Mouse (Mus musculus) cerebellum, adult 2 months (tissue): ENCODE measurements around the gene Zfp319. TPM values are rescaled to one million over a fixed set of nuclear protein-coding genes. Genes with fewer than 3 reads are reported as not detected.

Experiments used
- DNase-seq, 2 experiments: peaks; one replicate each; pipeline ENCODE4 v3.0.0; 2021
- H3K27ac ChIP-seq: fragments of 200-500 bp; 2 replicates; pipeline ENCODE4 v1.5.1; 2012; ENCODE audit warnings: low read length, control low read depth, inconsistent platforms; ENCODE audit not compliant: insufficient read depth
- H3K27me3 ChIP-seq: fragments of 200-500 bp; 2 replicates; pipeline ENCODE4 v1.6.1; 2012; ENCODE audit warnings: inconsistent platforms, mild to moderate bottlenecking, low read length, moderate library complexity; ENCODE audit not compliant: control insufficient read depth, insufficient read depth
- H3K4me1 ChIP-seq: fragments of 200-500 bp; 2 replicates; pipeline ENCODE4 v1.6.1; 2011; ENCODE audit warnings: low read length; ENCODE audit not compliant: control insufficient read depth, insufficient read depth
- H3K4me3 ChIP-seq: fragments of 200-500 bp; replicated peaks from 2 replicates; pipeline ENCODE3; 2011; ENCODE audit warnings: mild to moderate bottlenecking, low read depth, low read length, control low read depth; ENCODE audit not compliant: insufficient read depth
- CTCF ChIP-seq: fragments of 200-500 bp; IDR thresholded peaks from 2 replicates; pipeline ENCODE4 v1.5.1; 2011; ENCODE audit warnings: low read depth, mild to moderate bottlenecking, control low read depth, low read length, moderate library complexity, borderline replicate concordance; ENCODE audit not compliant: insufficient read depth
- POLR2A ChIP-seq: fragments of 200-500 bp; IDR thresholded peaks from 2 replicates; pipeline ENCODE4 v1.6.1; 2011; ENCODE audit warnings: low read length, control low read depth, borderline replicate concordance; ENCODE audit not compliant: insufficient read depth
- WGBS: fragments of 180-500 bp; shearing (Covaris S2); methylation state at CpG from one replicate; pipeline ENCODE4 v1.1.7; 2018; 5-methylcytosine and 5-hydroxymethylcytosine counted together
- polyA plus RNA-seq: library from polyadenylated mRNA; depleted of rRNA; stranded (reverse); fragments of >200 nt; gene quantifications from 2 replicates; pipeline ENCODE4 v1.2.3, GENCODE M21; 2012

The Zfp319 gene
- polyA plus RNA-seq, 1 experiment: 11.0 TPM

DNA sequence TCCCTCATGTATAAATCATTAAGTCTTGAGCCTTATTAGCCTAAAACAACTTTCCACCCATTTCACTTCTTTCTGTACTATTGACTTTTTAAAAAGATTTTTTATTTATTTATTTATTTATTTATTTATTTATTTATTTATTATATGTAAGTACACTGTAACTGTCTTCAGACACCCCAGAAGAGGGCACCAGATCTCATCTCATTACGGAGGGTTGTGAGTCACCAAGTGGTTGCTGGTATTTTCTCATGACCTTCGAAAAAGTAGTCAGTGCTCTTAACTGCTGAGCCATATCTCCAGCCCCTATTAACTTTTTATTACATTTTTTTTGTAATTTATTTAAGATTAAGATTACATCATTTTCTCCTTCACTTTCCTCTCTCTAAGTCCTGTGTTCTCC lies 17.0 kb downstream of the Zfp319 start:
- Histone ChIP-seq H3K27me3 (no peaks in the 10 kb centered on the region), H3K27ac (no peak overlapping the region), H3K4me3 (no peak overlapping the region), H3K4me1 (no peaks in the 10 kb centered on the region)
- 74% methylated on average over 2 of the region's 2 CpGs for WGBS
- no peak for TF ChIP-seq POLR2A
- no peak for TF ChIP-seq CTCF
- no peak for DNase-seq

DNA sequence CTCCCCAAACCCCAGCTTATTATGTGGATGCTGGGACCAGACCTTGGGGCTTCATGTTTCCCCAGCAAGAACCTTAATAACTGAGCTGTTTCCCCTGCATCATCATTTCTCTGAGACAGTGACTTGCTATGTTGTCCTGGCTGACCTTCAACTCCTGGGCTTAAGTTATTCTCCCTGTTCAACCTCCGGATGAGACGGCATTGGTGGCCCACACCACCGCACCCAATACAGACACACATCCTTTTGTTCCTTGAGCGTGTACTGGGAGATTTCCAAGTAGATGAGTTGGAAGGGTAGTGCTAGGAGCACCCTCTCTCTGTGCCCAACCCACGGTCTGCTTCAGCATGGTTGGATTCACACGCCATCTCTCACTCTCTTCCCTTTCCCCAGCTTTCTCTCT lies 17.9 kb downstream of the Zfp319 start:
- Histone ChIP-seq H3K27ac (no peak overlapping the region), H3K4me3 (no peak overlapping the region), H3K27me3 (no peaks in the 10 kb centered on the region), H3K4me1 (no peaks in the 10 kb centered on the region)
- DNase-seq: no peak
- TF ChIP-seq POLR2A (no peak), CTCF (no peak)
- 64% methylated on average over 6 of the region's 6 CpGs for whole genome bisulfite sequencing

DNA sequence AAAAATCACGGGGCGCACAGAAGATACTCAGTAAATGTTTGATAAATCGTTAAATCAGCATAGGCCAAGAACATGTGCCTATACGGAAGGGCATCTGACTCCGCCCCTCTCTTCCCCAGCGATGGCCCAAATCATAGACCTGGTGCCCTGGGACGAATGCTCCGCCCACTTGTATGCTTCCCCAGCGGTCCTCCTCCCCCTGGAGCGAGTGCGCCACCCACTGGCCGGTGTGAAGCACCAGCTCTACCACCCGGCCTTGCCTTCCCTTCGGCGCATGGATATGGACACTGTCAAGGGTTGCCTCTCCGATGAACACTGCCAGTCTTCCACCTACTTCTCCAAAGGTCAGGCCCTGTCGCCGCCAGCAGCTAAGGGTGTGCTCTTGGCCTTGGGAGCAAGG lies 18.9 kb downstream of the Zfp319 start:
- Histone ChIP-seq H3K4me1 (no peaks in the 10 kb centered on the region), H3K4me3 (no peak overlapping the region), H3K27ac (no peak overlapping the region), H3K27me3 (no peaks in the 10 kb centered on the region)
- no peak for DNase-seq
- TF ChIP-seq CTCF (no peak), POLR2A (no peak)
- WGBS: 71% methylated on average over 18 of the region's 18 CpGs

DNA sequence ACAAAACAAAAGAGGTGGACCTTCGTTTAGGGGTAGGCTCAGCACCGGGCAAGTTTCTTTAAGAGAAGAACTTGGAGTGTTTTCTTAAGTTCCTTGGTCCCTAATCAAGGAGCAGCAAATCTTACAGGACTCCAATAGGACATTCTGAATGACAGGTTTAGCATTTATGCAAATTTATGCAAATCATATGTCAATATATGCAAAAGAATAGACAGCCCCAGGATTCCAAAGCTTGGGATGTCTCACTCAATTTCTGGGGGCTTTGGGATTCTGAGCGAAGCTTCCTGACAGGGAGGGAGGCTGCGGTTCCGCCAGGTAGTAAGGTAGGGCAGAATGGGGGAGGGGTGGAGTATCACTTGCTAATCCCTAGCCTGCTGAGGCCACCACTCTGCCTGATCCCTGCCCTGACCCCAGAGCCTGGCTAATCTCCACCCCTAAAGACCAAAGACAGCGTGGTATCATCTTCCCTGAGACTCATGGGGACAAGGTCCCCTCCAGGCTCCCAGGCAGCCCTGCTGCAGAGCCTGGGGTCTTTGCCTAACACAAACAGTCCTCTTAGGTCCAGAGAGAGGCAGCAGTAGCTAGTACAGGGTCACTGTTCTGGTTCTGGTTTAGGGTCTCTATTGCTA lies 21.3 kb downstream of the Zfp319 start, which contains the start of gene Tepp:
Gene Tepp, plus strand, starts transcription at position 225 of the 629 bp plus-strand sequence.
- H3K4me1 ChIP-seq: no peaks in the 10 kb centered on the region
- no peak within 1 kb of the TSS for H3K4me3 ChIP-seq
- no peak for DNase-seq
- TF ChIP-seq POLR2A (no peak), CTCF (no peak)
- no peaks in the 10 kb centered on the region for H3K27me3 ChIP-seq
- no peak within 1 kb of the TSS for H3K27ac ChIP-seq
- 42% methylated on average over 6 of the region's 6 CpGs for WGBS

DNA sequence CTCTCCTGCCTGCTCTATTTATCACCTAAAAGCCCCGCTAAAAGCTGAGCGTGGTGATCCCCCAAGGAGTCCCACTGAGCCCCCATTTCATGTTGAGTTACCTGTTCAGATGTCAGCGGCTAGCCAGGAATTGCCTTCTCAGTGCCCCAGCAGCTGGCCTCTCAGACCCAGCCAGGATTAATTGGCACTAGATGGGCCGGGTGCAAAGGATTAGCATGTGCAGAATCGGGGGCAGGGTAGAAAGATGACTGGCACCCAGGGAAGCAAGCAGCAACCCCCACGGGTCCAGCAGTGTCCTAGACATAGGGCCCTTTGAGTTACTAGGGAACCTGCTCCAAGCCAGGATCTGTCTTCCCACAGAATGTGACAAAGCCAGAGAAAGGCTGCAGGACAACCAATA lies 25.3 kb downstream of the Zfp319 start, which contains the start of gene Cngb1:
Gene Cngb1, minus strand, starts transcription at position 155 of the 400 bp plus-strand sequence.
- no peaks in the 10 kb centered on the region for H3K27me3 ChIP-seq
- WGBS: 29% methylated on average over 6 of the region's 6 CpGs
- no peaks in the 10 kb centered on the region for H3K4me1 ChIP-seq
- no peak for TF ChIP-seq CTCF
- H3K4me3 ChIP-seq: no peak within 1 kb of the TSS
- no peak within 1 kb of the TSS for H3K27ac ChIP-seq
- DNase-seq: no peak

DNA sequence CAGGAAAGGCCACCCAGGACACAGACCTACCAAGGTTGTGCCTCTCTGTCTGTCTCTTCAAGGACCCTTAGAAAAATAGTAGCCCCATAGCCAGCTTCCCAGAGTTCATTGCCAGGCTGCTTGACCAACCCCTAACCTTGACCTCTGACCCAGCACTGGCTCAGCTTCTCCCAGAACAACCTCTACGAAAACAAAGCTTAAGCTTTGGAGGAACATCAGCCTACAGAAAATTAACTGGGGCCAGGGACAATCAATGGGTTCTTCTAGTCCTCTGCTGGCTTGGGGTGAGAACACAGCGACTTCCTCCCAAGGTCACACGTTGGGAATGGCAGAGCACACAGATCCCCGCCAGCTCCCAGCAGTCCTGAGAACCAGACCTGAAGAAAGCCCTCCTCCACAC lies 26.2 kb downstream of the Zfp319 start:
- Histone ChIP-seq H3K27ac (no peak overlapping the region), H3K27me3 (no peaks in the 10 kb centered on the region), H3K4me1 (no peaks in the 10 kb centered on the region), H3K4me3 (no peak overlapping the region)
- TF ChIP-seq POLR2A: no peak
- no peak for TF ChIP-seq CTCF
- WGBS: 86% methylated on average over 4 of the region's 4 CpGs
- no peak for DNase-seq

DNA sequence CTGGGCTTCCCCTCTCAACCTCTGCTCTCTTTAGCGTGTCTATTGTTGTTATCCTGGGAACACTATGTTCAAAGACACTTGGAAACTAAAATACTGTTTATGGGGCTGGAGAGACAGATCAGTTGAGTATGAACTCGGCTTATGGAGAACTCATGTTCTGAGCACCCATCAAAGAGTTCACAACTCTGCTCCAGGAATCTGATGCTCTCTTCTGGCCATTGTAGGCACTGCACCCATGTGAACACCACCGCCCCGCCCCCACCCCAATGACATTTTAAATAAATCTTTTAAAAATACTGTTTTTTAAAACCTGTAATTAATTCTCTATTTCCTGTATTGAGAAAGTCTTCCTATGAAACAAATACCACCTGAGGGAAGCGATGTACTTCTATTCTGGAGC lies 29.3 kb downstream of the Zfp319 start:
- H3K4me3 ChIP-seq: no peak overlapping the region
- peak; percentile 45; the same call in 1 of the 2 replicates for TF ChIP-seq CTCF
- TF ChIP-seq POLR2A: no peak
- no peaks in the 10 kb centered on the region for H3K27me3 ChIP-seq
- 25% methylated on average over 5 of the region's 5 CpGs for WGBS
- DNase-seq: no peak
- no peaks in the 10 kb centered on the region for H3K4me1 ChIP-seq
- H3K27ac ChIP-seq: no peak overlapping the region

DNA sequence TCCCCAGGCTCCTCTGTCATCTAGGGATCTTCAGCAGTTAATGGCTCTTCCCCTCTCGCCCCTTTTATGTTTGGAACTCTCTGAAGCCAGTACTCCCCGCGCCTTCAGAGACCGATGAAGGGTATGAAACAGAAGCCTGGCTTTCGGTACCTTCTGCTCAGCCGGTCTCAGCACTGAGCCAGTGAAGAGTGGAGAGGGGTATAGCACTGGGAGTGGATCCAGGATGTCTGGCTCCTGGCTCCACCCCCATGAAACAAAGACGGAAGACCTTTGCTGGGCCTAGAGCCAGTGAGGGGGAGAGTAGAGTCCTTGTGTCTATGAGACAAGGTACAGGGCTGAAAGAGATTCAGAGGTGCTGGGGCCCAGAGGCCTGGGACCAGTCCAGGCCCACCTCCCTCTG lies 37.9 kb downstream of the Zfp319 start:
- Histone ChIP-seq H3K27ac (no peak overlapping the region), H3K27me3 (no peaks in the 10 kb centered on the region), H3K4me3 (peak overlapping the region; percentile 23), H3K4me1 (no peaks in the 10 kb centered on the region)
- TF ChIP-seq CTCF: no peak
- no peak for TF ChIP-seq POLR2A
- no peak for DNase-seq
- 7% methylated on average over 7 of the region's 7 CpGs for WGBS

DNA sequence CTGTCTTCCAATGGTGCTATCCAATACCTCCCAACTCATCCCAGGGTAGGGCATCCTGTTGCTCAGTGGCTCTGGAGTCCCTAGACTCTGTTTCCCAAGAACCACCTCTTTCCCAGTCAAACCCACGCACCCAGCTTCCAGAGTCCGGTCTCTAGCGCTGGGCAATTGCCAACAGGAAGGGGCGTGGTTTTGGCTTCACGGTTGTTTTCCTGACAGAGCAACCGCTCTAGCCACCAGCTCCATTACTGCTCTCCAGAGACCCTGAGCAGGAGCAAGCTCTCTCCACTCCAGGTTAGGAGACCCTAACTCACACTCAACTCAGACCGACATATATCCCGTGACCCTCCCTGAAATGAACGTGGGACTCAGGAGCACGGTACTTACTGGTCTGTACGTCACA lies 38.6 kb downstream of the Zfp319 start:
- Histone ChIP-seq H3K27ac (no peak overlapping the region), H3K4me3 (peak overlapping the region; percentile 54), H3K27me3 (no peaks in the 10 kb centered on the region), H3K4me1 (no peaks in the 10 kb centered on the region)
- TF ChIP-seq POLR2A (no peak), CTCF (no peak)
- peak; percentile 27 to 31 for DNase-seq
- 45% methylated on average over 11 of the region's 11 CpGs for WGBS
